Mouse (Mus musculus) monocyte, adult 59 days (primary cell): ENCODE results near the gene Gdpgp1. TPM values are rescaled to one million over a fixed set of nuclear protein-coding genes. Genes with fewer than 3 reads are reported as not detected.

Source experiments
- total RNA-seq, 2 experiments: library from RNA; stranded (reverse); gene quantifications; one replicate each; pipeline ENCODE4 v1.2.4; 2023

The Gdpgp1 gene
- 1 to 10 TPM; 3.2 to 3.3 TPM for total RNA-seq

GRCm38 (mm10) chr7:80232489-80233029, at the start of gene Gdpgp1, which contains the start of gene Cib1:
Gene Gdpgp1 (plus strand): TSS chr7:80232865.
Gene Cib1 (minus strand): TSS chr7:80232813.

DNA sequence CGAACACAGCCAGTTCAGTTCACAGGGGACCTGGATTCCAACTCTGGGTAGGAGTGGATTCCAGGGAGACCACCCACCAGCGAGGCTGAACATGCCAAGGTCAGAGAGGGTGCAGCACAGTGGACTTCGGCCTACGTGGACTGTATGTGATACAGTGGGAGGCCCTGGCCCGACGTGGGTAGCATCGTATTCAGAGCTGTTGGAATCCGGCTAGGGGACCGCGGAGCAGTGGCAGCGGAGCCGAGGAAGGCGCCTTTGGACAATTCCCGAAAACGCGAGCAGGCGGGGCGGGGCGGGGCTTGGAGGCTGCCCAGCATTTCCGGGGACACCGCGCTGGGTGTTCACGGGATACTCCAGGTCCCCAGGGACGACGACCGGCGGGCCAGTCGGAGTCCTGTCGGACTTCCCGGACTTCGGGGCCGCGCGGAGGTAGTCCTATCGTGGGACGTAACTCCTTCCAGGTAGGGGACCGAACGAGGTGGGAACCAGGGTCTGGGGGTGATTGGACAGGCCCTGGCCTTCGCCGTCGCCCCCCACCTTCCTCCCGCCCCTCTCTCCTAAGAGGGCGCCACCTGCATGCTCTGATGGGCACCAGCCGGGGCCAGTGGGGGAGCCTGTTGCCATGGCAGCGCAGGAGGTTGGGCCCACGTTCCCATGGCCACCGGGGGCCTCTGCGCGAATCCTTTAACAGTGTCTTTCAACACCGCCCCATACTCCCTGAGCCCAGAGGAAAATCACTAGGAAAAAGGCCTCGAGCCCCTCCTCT, 46.0 kb upstream of the Gdpgp1 start, which contains the start of gene Sema4b:
Gene Sema4b, plus strand, starts transcription at position 311 of the 766 bp plus-strand sequence.

GRCm38 (mm10) chr7:80246148-80246721, 13.6 kb downstream of the Gdpgp1 start, which contains the start of gene Ttll13:
Gene Ttll13 (plus strand): TSS chr7:80246376.

GRCm38 (mm10) chr7:80260625-80261371, 28.1 kb downstream of the Gdpgp1 start, which contains the start of gene Ngrn:
Gene Ngrn (plus strand): TSS chr7:80261215.

DNA sequence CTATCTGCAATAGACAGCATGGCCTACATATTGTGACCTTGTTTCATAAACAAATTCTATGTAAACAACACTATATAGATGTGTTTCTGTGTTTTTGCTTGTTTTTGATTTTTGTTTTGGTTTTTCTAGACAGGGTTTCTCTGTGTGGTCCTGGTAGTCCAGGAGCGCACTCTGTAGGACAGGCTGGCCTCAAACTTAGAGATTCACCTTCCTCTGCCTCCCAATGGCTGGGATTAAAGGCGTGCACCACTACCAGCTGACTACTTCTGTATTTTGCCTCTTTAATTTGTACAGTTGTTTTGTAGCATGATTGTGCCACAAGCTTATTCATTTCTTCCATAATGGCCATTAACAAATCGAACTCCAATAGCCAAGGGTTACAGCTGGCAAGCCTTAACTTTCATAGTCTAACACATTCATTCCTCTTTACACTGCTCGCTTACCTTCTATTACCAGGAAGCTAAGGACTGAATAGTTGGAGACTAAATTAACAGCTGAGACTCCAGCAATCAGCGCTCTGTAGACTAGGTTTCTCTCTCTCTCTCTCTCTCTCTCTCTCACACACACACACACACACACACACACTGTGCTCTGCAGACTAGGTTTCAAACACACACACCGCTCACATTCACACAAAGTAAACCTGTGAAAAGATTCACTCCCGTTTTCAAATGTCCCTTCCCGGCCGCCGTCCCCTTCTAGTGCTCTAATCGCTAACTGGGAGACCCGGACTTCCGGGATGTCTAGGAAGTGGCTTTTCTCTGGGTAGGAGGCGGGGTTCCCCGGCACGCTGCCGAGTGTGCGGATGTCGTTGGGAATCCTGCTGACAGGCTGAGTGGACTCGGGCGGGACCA, 36.5 kb downstream of the Gdpgp1 start, which contains the start of gene Vps33b:
Gene Vps33b, plus strand, starts transcription at position 753 of the 854 bp plus-strand sequence.

Other genes starting within 250 kb of the Gdpgp1 start
- 100 to 1,000 TPM; 325 to 334 TPM for gene Zfp710, start 208.1 kb upstream of the Gdpgp1 start, total RNA-seq
- 10 to 100 TPM; 46.3 to 53.6 TPM for gene Idh2, start 117.5 kb upstream of the Gdpgp1 start, total RNA-seq
- 10 to 100 TPM; 45.6 to 47.6 TPM for gene Sema4b, start 46.0 kb upstream of the Gdpgp1 start, total RNA-seq
- gene Cib1, start 52 bp upstream of the Gdpgp1 start, total RNA-seq, result 100 to 1,000 TPM in 1 of 2 experiments, 10 to 100 TPM in 1; 99.5 to 121 TPM
- under 1 TPM in 1 of 2 experiments, not detected in 1; 0.31 TPM for gene Ttll13, start 13.5 kb downstream of the Gdpgp1 start, total RNA-seq
- 10 to 100 TPM; 12.7 to 16.3 TPM for gene Ngrn, start 28.4 kb downstream of the Gdpgp1 start, total RNA-seq
- 10 to 100 TPM; 16.9 to 19.1 TPM for gene Vps33b, start 36.8 kb downstream of the Gdpgp1 start, total RNA-seq
- 1 to 10 TPM; 2.8 to 5.4 TPM for gene Prc1, start 61.6 kb downstream of the Gdpgp1 start, total RNA-seq
- 1 to 10 TPM; 5.6 to 7.4 TPM for gene Rccd1, start 91.6 kb downstream of the Gdpgp1 start, total RNA-seq
- gene Unc45a, start 108.1 kb downstream of the Gdpgp1 start, total RNA-seq, result 10 to 100 TPM; 49.7 to 51.2 TPM
- 1 to 10 TPM; 6.3 to 8.1 TPM for gene Hddc3, start 110.2 kb downstream of the Gdpgp1 start, total RNA-seq
- 10 to 100 TPM; 58.5 to 59.3 TPM for gene Man2a2, start 138.5 kb downstream of the Gdpgp1 start, total RNA-seq
- 100 to 1,000 TPM; 460 to 463 TPM for gene Fes, start 155.1 kb downstream of the Gdpgp1 start, total RNA-seq
- 100 to 1,000 TPM; 207 to 214 TPM for gene Furin, start 172.6 kb downstream of the Gdpgp1 start, total RNA-seq